ENCODE assay signal across 8 mouse cellular contexts in genomic region chr10:81423476-81424245, GRCm38 (mm10). TPM values are rescaled to one million over a fixed set of nuclear protein-coding genes. Genes with fewer than 3 reads are reported as not detected.
DNase-seq lines count a peak whose midpoint lies in the region; ATAC-seq and TF ChIP-seq lines count a peak whose summit lies in the region.

No protein-coding gene starts in this region.

- peak; percentile 27 for DNase-seq in cerebellum, adult 11 months
- no peak for DNase-seq in cerebellum, postnatal 25 days
- DNase-seq in ovary, postnatal 36 days (ENCODE audit: low spot score): peak; percentile 2
- no peak for DNase-seq in ovary, postnatal 14 days (ENCODE audit: low spot score)
- DNase-seq in heart, embryonic 10.5 days (ENCODE audit: low spot score): no peak
- DNase-seq in kidney, adult 2 months: no peak
- DNase-seq in ovary, postnatal 10 days (ENCODE audit: low spot score): no peak

- peak overlapping the region; percentile 84 for H3K4me2 ChIP-seq in stomach, embryonic 14.5 days (replicated peaks; ENCODE audit: low read depth, low read length)

- 0 out of 2 replicates have a peak overlapping the region, but pooled peaks have one; percentile 62 for H3K27ac ChIP-seq in heart, embryonic 10.5 days
- peak overlapping the region; percentile 18; the same call in 1 of the 2 replicates for H3K27ac ChIP-seq in kidney, adult 2 months (ENCODE audit: insufficient read depth, low read depth, low read length)
- no peak overlapping the region for H3K27ac ChIP-seq in stomach, embryonic 14.5 days (ENCODE audit: low read length)

- 0 out of 2 replicates have a peak overlapping the region, but pooled peaks have one; percentile 19 for H3K4me3 ChIP-seq in heart, embryonic 10.5 days
- peak overlapping the region; percentile 85; the same call in 1 of the 2 replicates for H3K4me3 ChIP-seq in kidney, adult 2 months (ENCODE audit: insufficient read depth, low read depth, low read length)
- peak overlapping the region; percentile 66; the same call in 1 of the 2 replicates for H3K4me3 ChIP-seq in stomach, embryonic 14.5 days (ENCODE audit: low read depth, low read length)

- 65% methylated on average over 4 of the region's 4 CpGs for WGBS in heart, embryonic 10.5 days
- WGBS in kidney, adult 2 months: 64% methylated on average over 4 of the region's 4 CpGs
- 61% methylated on average over 4 of the region's 4 CpGs for WGBS in stomach, embryonic 14.5 days

- no peak overlapping the region for H3K9ac ChIP-seq in stomach, embryonic 14.5 days (replicated peaks; ENCODE audit: low read depth, low read length)

- TF ChIP-seq CTCF in kidney, adult 2 months (conservative IDR thresholded peaks at IDR 0.05; ENCODE audit: insufficient read depth, insufficient read length, low read depth, low read length): no peak

- ATAC-seq in stomach, embryonic 14.5 days (ENCODE audit: insufficient number of reproducible peaks, insufficient read depth, low FRiP score, low read depth): no peak

- peaks cover 49% of the 10 kb centered on the region for H3K4me1 ChIP-seq in heart, embryonic 10.5 days
- peaks cover 44% of the 10 kb centered on the region for H3K4me1 ChIP-seq in kidney, adult 2 months (ENCODE audit: control insufficient read depth, insufficient read depth, low read length)
- H3K4me1 ChIP-seq in stomach, embryonic 14.5 days (ENCODE audit: control insufficient read depth, insufficient read depth, low read length): peaks cover 34% of the 10 kb centered on the region

- peaks cover 9% of the 10 kb centered on the region; the same call in 1 of the 2 replicates for H3K36me3 ChIP-seq in heart, embryonic 10.5 days
- no peaks in the 10 kb centered on the region for H3K36me3 ChIP-seq in kidney, adult 2 months (ENCODE audit: control insufficient read depth, insufficient read depth, low read length)
- H3K36me3 ChIP-seq in stomach, embryonic 14.5 days (ENCODE audit: control insufficient read depth, insufficient read depth, low read length): peaks cover 8% of the 10 kb centered on the region; the same call in 1 of the 2 replicates

- TF ChIP-seq POLR2A in kidney, adult 2 months (IDR thresholded peaks at IDR 0.05; ENCODE audit: low read depth, low read length): no peak

- peaks cover 92% of the 10 kb centered on the region for H3K27me3 ChIP-seq in heart, embryonic 10.5 days (ENCODE audit: insufficient read depth, poor library complexity, severe bottlenecking)
- no peaks in the 10 kb centered on the region for H3K27me3 ChIP-seq in kidney, adult 2 months (replicated peaks; ENCODE audit: control insufficient read depth, insufficient read depth, low read length)
- no peaks in the 10 kb centered on the region for H3K27me3 ChIP-seq in stomach, embryonic 14.5 days (ENCODE audit: control insufficient read depth, insufficient read depth, low read length)

- no peaks in the 10 kb centered on the region for H3K9me3 ChIP-seq in heart, embryonic 10.5 days
- no peaks in the 10 kb centered on the region for H3K9me3 ChIP-seq in stomach, embryonic 14.5 days (ENCODE audit: control insufficient read depth, low read depth, low read length)

RNA-seq across cellular contexts. Expression of gene Smim24, which starts 30.8 kb away (rescaled TPM):
- 3.4 and 4.0 TPM in 2 replicates for polyA plus RNA-seq in heart, embryonic 10.5 days (2016; fragmentation: Nextera tagmentation; extraction: Ambion mirVana)
- polyA plus RNA-seq in kidney, adult 2 months (2012; rRNA removed): 693 and 694 TPM in 2 replicates
- 17.7 and 21.5 TPM in 2 replicates for polyA plus RNA-seq in stomach, embryonic 14.5 days (2014; fragmentation: Nextera tagmentation; extraction: Ambion mirVana)

RNA-seq across cellular contexts. Expression of gene Nfic, which starts 31.8 kb away (rescaled TPM):
- polyA plus RNA-seq in heart, embryonic 10.5 days (2016; fragmentation: Nextera tagmentation; extraction: Ambion mirVana): 23.0 and 24.3 TPM in 2 replicates
- 64.7 and 82.5 TPM in 2 replicates for polyA plus RNA-seq in kidney, adult 2 months (2012; rRNA removed)
- polyA plus RNA-seq in stomach, embryonic 14.5 days (2014; fragmentation: Nextera tagmentation; extraction: Ambion mirVana): 76.0 and 80.1 TPM in 2 replicates

RNA-seq across cellular contexts. Expression of gene Gm48552, which starts 34.9 kb away (rescaled TPM):
- 1.1 and 1.7 TPM in 2 replicates for polyA plus RNA-seq in heart, embryonic 10.5 days (2016; fragmentation: Nextera tagmentation; extraction: Ambion mirVana)
- 1.0 and 2.8 TPM in 2 replicates for polyA plus RNA-seq in kidney, adult 2 months (2012; rRNA removed)
- polyA plus RNA-seq in stomach, embryonic 14.5 days (2014; fragmentation: Nextera tagmentation; extraction: Ambion mirVana): 1.0 and 1.1 TPM in 2 replicates

RNA-seq across cellular contexts. Expression of gene Gm48551, which starts 39.4 kb away (rescaled TPM):
- 2.2 and 3.1 TPM in 2 replicates for polyA plus RNA-seq in heart, embryonic 10.5 days (2016; fragmentation: Nextera tagmentation; extraction: Ambion mirVana)
- 2.1 and 2.3 TPM in 2 replicates for polyA plus RNA-seq in kidney, adult 2 months (2012; rRNA removed)
- polyA plus RNA-seq in stomach, embryonic 14.5 days (2014; fragmentation: Nextera tagmentation; extraction: Ambion mirVana): 3.1 and 4.1 TPM in 2 replicates

RNA-seq across cellular contexts. Expression of gene Dohh, which starts 39.4 kb away (rescaled TPM):
- polyA plus RNA-seq in heart, embryonic 10.5 days (2016; fragmentation: Nextera tagmentation; extraction: Ambion mirVana): 100 and 105 TPM in 2 replicates
- 60.6 and 79.8 TPM in 2 replicates for polyA plus RNA-seq in kidney, adult 2 months (2012; rRNA removed)
- 44.8 and 48.5 TPM in 2 replicates for polyA plus RNA-seq in stomach, embryonic 14.5 days (2014; fragmentation: Nextera tagmentation; extraction: Ambion mirVana)

Comparison
In these comparisons a context has a peak if more than half of its experiments do, and no peak if none do; other contexts are left out.
1. DNase-seq: peak in cerebellum, adult 11 months (single experiment) and ovary, postnatal 36 days (single experiment); none in cerebellum, postnatal 25 days (0 of 2), ovary, postnatal 14 days (single experiment), heart, embryonic 10.5 days (single experiment), kidney, adult 2 months (single experiment) and ovary, postnatal 10 days (single experiment).
2. H3K4me3 ChIP-seq: peak in every context shown above with its lines; median percentile 85 in kidney, adult 2 months; 66 in stomach, embryonic 14.5 days; 19 in heart, embryonic 10.5 days.
3. RNA of gene Smim24, which starts 30.8 kb away (polyA plus RNA-seq): 693 to 694 TPM in kidney, adult 2 months; 17.7 to 21.5 TPM in stomach, embryonic 14.5 days and 3.4 to 4.0 TPM in heart, embryonic 10.5 days; every median in the first group is over 10 times any median in the second.